Mouse (Mus musculus): ENCODE results near the gene Casz1. TPM values are rescaled to one million over a fixed set of nuclear protein-coding genes. Genes with fewer than 3 reads are reported as not detected.

The Casz1 gene
- total RNA-seq, 2 experiments from 2014 or later: 1.1 to 1.3 TPM

GRCm38 (mm10) chr4:148901275-148902052 lies 97.2 kb downstream of the Casz1 start:
- no peak for DNase-seq (ENCODE audit: low spot score in 2 of 2)

GRCm38 (mm10) chr4:148902919-148903727 lies 98.9 kb downstream of the Casz1 start:
- DNase-seq (ENCODE audit: low spot score in 2 of 2): no peak

- DNase-seq (ENCODE audit: low spot score in 2 of 2): no peak
Measured at GRCm38 (mm10) chr4:148905295-148905694, 101.1 kb downstream of the Casz1 start.

GRCm38 (mm10) chr4:148906806-148907205 lies 102.6 kb downstream of the Casz1 start:
- no peak for DNase-seq (ENCODE audit: low spot score in 2 of 2)

DNA sequence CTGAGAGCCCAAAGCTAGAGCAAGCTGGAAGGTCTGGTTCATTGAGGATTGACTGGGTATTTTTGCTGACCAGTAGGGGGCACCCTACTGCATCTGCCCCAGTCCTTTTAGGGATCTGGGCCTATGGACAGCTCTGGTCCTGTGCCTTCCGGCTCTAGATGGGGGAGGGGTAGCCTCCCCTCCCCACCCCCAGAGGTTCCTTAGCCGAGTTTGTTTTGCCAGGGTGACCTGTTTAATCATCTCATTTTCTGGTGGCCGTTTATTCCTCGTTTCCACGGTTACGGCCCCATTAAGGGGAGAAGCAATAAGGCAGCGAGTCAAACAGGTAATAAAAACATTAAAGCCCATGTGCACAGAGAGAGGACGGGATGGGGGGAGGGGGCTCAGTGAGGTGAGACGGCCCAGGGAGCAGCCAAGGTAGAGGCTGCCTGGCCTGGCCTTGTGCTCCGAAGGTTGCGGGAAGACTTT lies 104.0 kb downstream of the Casz1 start:
- DNase-seq (ENCODE audit: low spot score in 2 of 2): no peak

DNA sequence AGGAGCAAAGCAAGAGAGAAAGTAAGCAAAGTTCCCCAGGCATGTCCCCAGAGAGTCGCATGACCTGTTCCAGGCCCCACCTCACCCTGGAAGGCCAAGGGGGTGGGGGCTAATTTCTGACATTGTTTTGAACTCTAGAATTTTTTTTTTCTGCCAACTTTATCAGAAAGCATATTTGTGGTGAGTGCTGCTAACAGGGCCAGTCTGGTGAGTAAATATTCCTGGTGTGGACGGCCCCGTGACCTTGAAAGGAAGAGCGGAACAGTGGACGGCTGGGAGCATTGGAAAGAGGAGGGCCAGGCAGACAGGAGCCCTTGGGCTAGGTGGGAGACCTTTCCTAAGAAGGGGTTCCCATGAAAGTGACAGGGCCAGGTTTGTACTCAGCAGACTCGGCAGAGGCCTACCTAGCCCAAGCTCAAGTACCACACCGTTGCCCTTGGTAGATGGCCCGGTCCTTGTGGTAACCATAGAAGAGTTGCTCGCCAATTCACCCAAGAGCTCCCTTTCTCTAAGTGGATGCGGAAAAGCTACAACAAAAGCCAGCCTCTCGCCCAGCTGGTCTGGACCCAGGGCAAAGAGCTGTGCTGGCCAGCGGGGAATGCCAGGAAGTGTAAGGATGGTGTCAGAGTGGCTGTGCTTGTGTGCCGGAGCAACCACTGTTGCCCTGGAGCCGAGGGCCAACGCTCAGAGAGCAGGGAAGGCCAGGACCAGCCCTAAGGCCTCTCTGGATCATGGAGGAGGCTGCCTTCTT lies 104.7 kb downstream of the Casz1 start:
- DNase-seq (ENCODE audit: low spot score in 2 of 2): peak in 1 of 2 experiments; percentile 39

DNA sequence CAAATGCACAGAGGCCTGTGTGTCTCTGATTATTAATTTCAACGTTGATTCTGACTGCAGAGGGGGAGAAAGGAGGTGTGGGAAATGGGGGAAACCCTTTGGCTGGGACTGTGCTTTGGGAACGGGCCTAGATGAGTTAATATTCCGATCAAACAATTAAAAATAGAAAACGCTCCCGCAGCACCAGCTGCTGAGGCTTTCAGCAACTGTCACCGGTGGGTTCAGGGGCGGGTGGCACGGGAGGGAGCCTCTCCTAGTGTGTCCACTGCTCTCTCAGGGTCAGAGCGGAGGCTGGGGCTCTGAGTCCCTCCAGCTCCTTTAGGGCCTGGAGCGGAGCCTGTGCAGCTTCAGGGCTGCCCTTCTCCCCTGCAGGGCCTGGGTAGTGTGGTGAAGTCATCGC lies 105.3 kb downstream of the Casz1 start:
- DNase-seq (ENCODE audit: low spot score in 2 of 2): no peak

DNA sequence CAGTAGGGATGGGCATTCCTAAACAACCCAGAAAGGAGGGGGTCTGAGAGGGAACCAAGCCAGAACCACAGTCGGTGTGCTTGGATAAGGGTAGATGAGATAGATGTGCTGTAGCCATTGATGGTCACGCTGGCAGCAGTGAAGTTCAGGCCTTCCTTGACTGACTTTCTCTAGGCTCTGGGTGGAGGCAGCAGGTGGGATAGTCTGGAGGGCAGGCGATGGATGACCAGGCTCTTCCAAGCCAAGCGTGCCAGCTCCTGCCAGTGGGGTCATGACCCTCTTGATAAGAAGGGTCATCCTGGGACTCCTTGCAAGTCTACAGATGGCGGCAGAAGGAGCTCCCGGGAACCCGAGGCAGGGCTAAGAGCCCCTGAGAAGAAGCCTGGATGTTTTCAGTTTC lies 107.9 kb downstream of the Casz1 start:
- DNase-seq (ENCODE audit: low spot score in 2 of 2): no peak

GRCm38 (mm10) chr4:148912826-148913590 lies 108.8 kb downstream of the Casz1 start:
- DNase-seq (ENCODE audit: low spot score in 2 of 2): no peak

DNA sequence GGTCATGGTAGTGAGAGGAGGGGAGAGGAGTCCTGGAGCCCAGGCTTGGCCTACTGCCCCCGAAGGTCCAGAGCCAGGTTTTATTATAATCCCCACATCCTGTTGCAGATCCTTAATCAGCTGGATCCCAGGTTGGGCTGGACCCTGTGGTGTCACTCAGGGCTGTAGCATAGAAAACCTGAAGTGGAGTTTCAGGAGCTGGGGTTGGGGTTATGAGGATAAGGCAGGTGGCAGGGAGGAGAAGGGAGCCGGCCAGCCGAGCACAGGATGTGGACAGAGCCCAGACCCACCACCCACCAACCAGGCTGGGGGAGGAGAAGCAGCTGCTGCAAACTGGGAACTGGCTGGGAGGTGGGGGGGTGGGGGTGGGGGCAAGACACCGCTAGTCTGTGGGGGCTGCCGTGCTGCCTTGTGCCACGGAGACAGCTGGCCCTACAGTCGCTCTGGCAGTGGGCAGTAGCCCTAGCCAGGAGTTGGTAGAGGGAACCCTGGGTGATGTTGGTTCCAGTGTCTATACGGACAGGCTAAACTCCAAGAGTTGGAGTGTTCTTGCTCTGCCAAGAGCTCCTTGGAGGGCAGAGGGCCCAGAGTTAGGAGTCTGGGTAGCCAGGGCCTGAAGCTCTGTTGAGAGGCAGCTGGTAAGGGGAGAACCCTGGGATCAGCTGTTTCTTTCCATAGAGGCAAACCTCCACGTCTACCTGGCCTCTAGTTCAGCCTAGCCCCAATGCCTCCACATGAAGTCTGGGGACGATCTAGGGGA lies 110.8 kb downstream of the Casz1 start:
- DNase-seq (ENCODE audit: low spot score in 2 of 2): peak; percentile 46 to 54

GRCm38 (mm10) chr4:148915849-148916248 lies 111.6 kb downstream of the Casz1 start:
- no peak for DNase-seq (ENCODE audit: low spot score in 2 of 2)

- no peak for DNase-seq (ENCODE audit: low spot score in 2 of 2)
Measured at GRCm38 (mm10) chr4:148918707-148919447, 114.6 kb downstream of the Casz1 start.

DNA sequence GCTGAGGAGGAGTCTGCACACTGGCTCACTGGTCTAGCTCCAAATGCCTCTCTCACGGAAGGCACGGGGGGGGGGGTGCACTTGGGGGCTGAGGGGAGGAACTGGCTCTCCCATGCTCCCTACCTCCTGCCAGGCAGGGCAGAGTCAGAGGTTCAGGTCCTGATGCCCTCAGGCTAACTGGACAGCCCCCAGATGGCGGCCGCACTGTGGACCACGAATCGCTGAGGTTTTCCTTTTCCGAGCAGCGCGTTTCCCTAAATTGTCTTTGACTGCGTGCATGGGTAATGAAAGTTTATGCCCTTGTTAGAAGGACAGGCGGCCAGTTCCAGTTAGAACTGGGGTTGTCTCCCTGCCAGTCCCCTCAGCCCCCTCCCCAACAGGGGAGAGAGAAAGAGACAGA lies 116.4 kb downstream of the Casz1 start:
- DNase-seq (ENCODE audit: low spot score in 2 of 2): no peak

- DNase-seq (ENCODE audit: low spot score in 2 of 2): no peak
Measured at GRCm38 (mm10) chr4:148922221-148922700, 118.0 kb downstream of the Casz1 start.

DNA sequence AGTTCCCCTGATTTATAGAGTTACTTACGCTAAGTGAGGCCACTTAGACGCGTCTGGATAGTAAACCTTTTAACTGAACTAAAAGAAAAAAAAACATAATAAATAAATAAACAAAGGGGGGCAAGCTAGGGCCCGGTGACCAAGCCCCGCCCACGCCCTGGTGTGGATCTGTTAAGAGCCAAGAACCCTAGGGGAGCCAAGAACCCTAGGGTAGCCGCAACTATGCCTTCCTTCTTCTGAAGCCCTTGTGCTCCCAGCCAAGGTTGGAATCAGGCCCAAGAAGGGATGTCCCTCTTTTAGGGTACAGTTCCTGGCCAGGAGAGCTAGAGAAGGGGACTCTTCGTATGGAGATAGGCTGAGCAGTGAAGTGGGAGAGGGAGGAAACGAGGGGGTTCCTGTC lies 119.2 kb downstream of the Casz1 start:
- no peak for DNase-seq (ENCODE audit: low spot score in 2 of 2)

GRCm38 (mm10) chr4:148923976-148924375 lies 119.7 kb downstream of the Casz1 start:
- DNase-seq (ENCODE audit: low spot score in 2 of 2): no peak

DNA sequence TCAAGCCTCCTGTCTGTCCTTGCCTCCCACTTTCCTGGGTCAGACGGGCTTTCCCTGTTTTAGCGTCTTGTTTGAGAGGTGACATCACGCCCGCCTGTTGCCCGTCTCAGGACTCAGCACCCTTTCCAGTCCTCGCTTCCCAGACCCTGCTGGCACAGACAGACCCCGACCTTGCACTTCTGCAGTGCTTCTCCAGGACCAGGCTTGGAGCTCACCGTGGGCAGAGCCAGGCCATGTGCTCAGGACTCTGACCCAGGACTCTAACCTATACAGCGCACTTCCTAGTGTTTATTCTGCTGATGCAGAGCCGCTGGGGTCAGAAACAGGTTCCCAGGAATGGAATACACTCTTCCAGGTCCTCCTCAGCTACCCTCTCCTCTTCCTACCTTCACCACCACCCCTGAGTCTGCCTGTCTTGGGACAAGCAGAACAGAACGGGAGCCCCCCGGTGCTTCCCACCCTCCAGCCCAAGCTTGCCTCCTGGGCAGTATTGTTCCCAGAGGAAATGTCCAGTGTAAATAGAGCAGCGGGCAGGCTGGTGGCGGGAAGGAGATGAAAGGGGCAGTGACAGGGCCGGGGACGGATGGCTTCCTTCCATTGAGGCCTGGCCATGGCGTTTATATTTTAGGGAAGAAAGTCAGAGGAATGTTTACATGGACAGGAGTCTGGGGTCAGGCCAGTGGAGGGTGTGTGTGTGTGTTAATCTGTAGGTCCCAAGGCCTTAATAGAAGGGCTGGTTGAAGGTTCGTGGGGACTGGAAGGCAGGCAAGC lies 121.5 kb downstream of the Casz1 start:
- no peak for DNase-seq (ENCODE audit: low spot score in 2 of 2)

DNA sequence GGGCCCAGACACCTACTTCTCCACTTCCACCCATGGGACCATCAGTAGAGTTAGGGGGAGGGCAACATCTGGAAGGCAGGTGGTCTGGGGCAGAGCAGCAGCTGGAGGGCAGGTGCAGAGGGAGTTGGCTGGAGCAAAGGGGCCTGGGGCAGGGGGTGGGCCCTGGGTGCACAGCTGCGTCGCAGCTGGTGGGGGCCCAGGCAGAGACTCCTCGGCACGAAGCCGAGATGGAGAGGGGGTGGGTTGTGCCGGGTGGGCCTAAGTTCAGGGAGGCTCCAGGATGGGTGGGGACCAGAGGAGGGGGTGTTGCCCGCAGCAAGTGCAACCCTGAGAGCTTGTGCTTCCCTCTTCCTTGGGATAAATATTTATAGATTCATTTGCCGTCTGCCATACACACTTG lies 122.2 kb downstream of the Casz1 start:
- DNase-seq (ENCODE audit: low spot score in 2 of 2): no peak
